ENCODE assay signal across 7 mouse cellular contexts in genomic region chr16:43574006-43574764, GRCm38 (mm10).
DNase-seq lines count a peak whose midpoint lies in the region; ATAC-seq and TF ChIP-seq lines count a peak whose summit lies in the region.

No protein-coding gene starts in this region.

- H3K4me3 ChIP-seq in embryonic facial prominence, embryonic 11.5 days (ENCODE audit: low read depth, low read length): no peak overlapping the region
- no peak overlapping the region for H3K4me3 ChIP-seq in intestine, postnatal 0 days (ENCODE audit: low read depth, low read length)
- no peak overlapping the region for H3K4me3 ChIP-seq in midbrain, embryonic 12.5 days
- H3K4me3 ChIP-seq in small intestine, adult 2 months (ENCODE audit: low read depth, low read length): no peak overlapping the region

- peaks cover 3% of the 10 kb centered on the region; the same call in 1 of the 2 replicates for H3K4me1 ChIP-seq in embryonic facial prominence, embryonic 11.5 days (ENCODE audit: control insufficient read depth, insufficient read depth, low read length)
- 0 out of 2 replicates have a peak, but pooled peaks cover 5% of the 10 kb centered on the region for H3K4me1 ChIP-seq in intestine, postnatal 0 days (replicated peaks; ENCODE audit: control insufficient read depth, insufficient read depth, low read length)
- peaks cover 54% of the 10 kb centered on the region for H3K4me1 ChIP-seq in midbrain, embryonic 12.5 days
- H3K4me1 ChIP-seq in small intestine, adult 2 months (ENCODE audit: control insufficient read depth, insufficient read depth, insufficient read length, low read length): peaks cover 10% of the 10 kb centered on the region; the same call in 1 of the 2 replicates

- no peak overlapping the region for H3K27ac ChIP-seq in embryonic facial prominence, embryonic 11.5 days (replicated peaks; ENCODE audit: low read depth, low read length)
- no peak overlapping the region for H3K27ac ChIP-seq in intestine, postnatal 0 days (ENCODE audit: low read depth, low read length)
- H3K27ac ChIP-seq in midbrain, embryonic 12.5 days (replicated peaks): peak overlapping the region; percentile 81
- H3K27ac ChIP-seq in small intestine, adult 2 months (ENCODE audit: insufficient read depth, low read depth, low read length): peak overlapping the region; percentile 54; the same call in 1 of the 2 replicates

- TF ChIP-seq POLR2A in small intestine, adult 2 months (IDR thresholded peaks at IDR 0.05; ENCODE audit: low read depth, low read length): no peak

- 43% methylated on average over 7 of the region's 7 CpGs for WGBS in embryonic facial prominence, embryonic 11.5 days
- 56% methylated on average over 7 of the region's 7 CpGs for WGBS in intestine, postnatal 0 days
- WGBS in midbrain, embryonic 12.5 days: 56% methylated on average over 7 of the region's 7 CpGs
- WGBS in small intestine, adult 2 months: 49% methylated on average over 7 of the region's 7 CpGs

- no peaks in the 10 kb centered on the region for H3K36me3 ChIP-seq in embryonic facial prominence, embryonic 11.5 days (replicated peaks; ENCODE audit: control insufficient read depth, insufficient read depth, low read depth, low read length)
- 0 out of 2 replicates have a peak, but pooled peaks cover 4% of the 10 kb centered on the region for H3K36me3 ChIP-seq in intestine, postnatal 0 days (ENCODE audit: control insufficient read depth, insufficient read depth)
- peaks cover 30% of the 10 kb centered on the region for H3K36me3 ChIP-seq in midbrain, embryonic 12.5 days
- no peaks in the 10 kb centered on the region for H3K36me3 ChIP-seq in small intestine, adult 2 months (ENCODE audit: control insufficient read depth, insufficient read depth, low read length)

- no peak overlapping the region for H3K9ac ChIP-seq in embryonic facial prominence, embryonic 11.5 days (replicated peaks; ENCODE audit: low read length)
- H3K9ac ChIP-seq in intestine, postnatal 0 days (ENCODE audit: low read depth, low read length): no peak overlapping the region
- no peak overlapping the region for H3K9ac ChIP-seq in midbrain, embryonic 12.5 days (replicated peaks)

- DNase-seq in adrenal gland, postnatal 14 days: peak; percentile 95
- DNase-seq in embryonic facial prominence, embryonic 11.5 days (ENCODE audit: low spot score): peak; percentile 90
- peak; percentile 81 to 85 for DNase-seq in left cerebral cortex, postnatal 36 days (ENCODE audit: low spot score in 2 of 2)

- peak; percentile 61; the same call in 1 of the 2 replicates for ATAC-seq in embryonic facial prominence, embryonic 11.5 days (replicated peaks; ENCODE audit: insufficient number of reproducible peaks, low FRiP score, low TSS enrichment, low read depth)
- ATAC-seq in granulocyte monocyte progenitor cell, adult 5-6 weeks (replicated peaks; ENCODE audit: poor library complexity, severe bottlenecking): peak; percentile 90
- peak; percentile 54; the same call in 1 of the 2 replicates for ATAC-seq in intestine, postnatal 0 days
- peak; percentile 34; the same call in 1 of the 2 replicates for ATAC-seq in midbrain, embryonic 12.5 days (ENCODE audit: low FRiP score, low read depth)

- TF ChIP-seq CTCF in intestine, postnatal 0 days (IDR thresholded peaks at IDR 0.05; ENCODE audit: low read depth): peak; percentile 92
- TF ChIP-seq CTCF in small intestine, adult 2 months (IDR thresholded peaks at IDR 0.05; ENCODE audit: extremely low read depth, insufficient read length, insufficient replicate concordance, low read depth, low read length): peak; percentile 87

- no peak overlapping the region for H3K4me2 ChIP-seq in embryonic facial prominence, embryonic 11.5 days (ENCODE audit: low read depth, low read length)
- no peak overlapping the region for H3K4me2 ChIP-seq in intestine, postnatal 0 days (replicated peaks; ENCODE audit: low read depth)
- H3K4me2 ChIP-seq in midbrain, embryonic 12.5 days (replicated peaks): no peak overlapping the region

- no peaks in the 10 kb centered on the region for H3K9me3 ChIP-seq in embryonic facial prominence, embryonic 11.5 days (replicated peaks; ENCODE audit: control insufficient read depth, low read length)
- H3K9me3 ChIP-seq in intestine, postnatal 0 days (ENCODE audit: control insufficient read depth): no peaks in the 10 kb centered on the region
- H3K9me3 ChIP-seq in midbrain, embryonic 12.5 days: no peaks in the 10 kb centered on the region

- intact Hi-C loops in left cerebral cortex, postnatal 36 days (cut with DNase I): loop anchor here (2.0 to 5.0 kb wide), 3 partner anchors 35 to 737 kb away; no protein-coding TSS in a partner anchor

- H3K27me3 ChIP-seq in embryonic facial prominence, embryonic 11.5 days (ENCODE audit: control insufficient read depth, insufficient read depth, low read length): no peaks in the 10 kb centered on the region
- no peaks in the 10 kb centered on the region for H3K27me3 ChIP-seq in intestine, postnatal 0 days (replicated peaks; ENCODE audit: control insufficient read depth, insufficient read depth, low read length)
- H3K27me3 ChIP-seq in midbrain, embryonic 12.5 days: no peaks in the 10 kb centered on the region
- no peaks in the 10 kb centered on the region for H3K27me3 ChIP-seq in small intestine, adult 2 months (ENCODE audit: control insufficient read depth, insufficient read depth, low read length)

Comparison
In these comparisons a context has a peak if more than half of its experiments do, and no peak if none do; other contexts are left out.
1. ATAC-seq: peak in every context shown above with its lines; median percentile 90 in granulocyte monocyte progenitor cell, adult 5-6 weeks; 61 in embryonic facial prominence, embryonic 11.5 days; 54 in intestine, postnatal 0 days; 34 in midbrain, embryonic 12.5 days.
2. H3K27ac ChIP-seq: peak in midbrain, embryonic 12.5 days (single experiment) and small intestine, adult 2 months (single experiment); none in embryonic facial prominence, embryonic 11.5 days (single experiment) and intestine, postnatal 0 days (single experiment).
3. Peak in every context shown above with its lines, with median percentiles within 50 percentile points of each other: DNase-seq.